Mouse (Mus musculus) thymus, postnatal 0 days (tissue): ENCODE results near the gene Ugt1a7c. TPM values are rescaled to one million over a fixed set of nuclear protein-coding genes. Genes with fewer than 3 reads are reported as not detected.
"Not testable (repeated sequence)": the region's sequence is repeated elsewhere in the genome, so short reads cannot be mapped to it uniquely, and the experiment has no call there.

Source experiments
- DNase-seq: peaks from one replicate; pipeline ENCODE4 v3.0.0-alpha.2; 2015; ENCODE audit warnings: low spot score
- polyA plus RNA-seq: library from polyadenylated mRNA; unstranded; fragments of >200 nt; fragmentation: Nextera tagmentation; extraction: Ambion mirVana; gene quantifications from 2 replicates; pipeline ENCODE4 v1.2.1, GENCODE M21; 2015

Ugt1a7c gene
- polyA plus RNA-seq, 1 experiment from 2014 or later = 2.4 TPM

- not testable (repeated sequence) for DNase-seq
Observed at GRCm38 (mm10) chr1:88112769-88113168, 17.9 kb downstream of the Ugt1a7c start.

GRCm38 (mm10) chr1:88120550-88120949, 25.7 kb downstream of the Ugt1a7c start:
- not testable (repeated sequence) for DNase-seq

GRCm38 (mm10) chr1:88121521-88121920, 26.7 kb downstream of the Ugt1a7c start:
- DNase-seq = not testable (repeated sequence)

- not testable (repeated sequence) for DNase-seq
Observed at GRCm38 (mm10) chr1:88125827-88126360, 31.0 kb downstream of the Ugt1a7c start.

GRCm38 (mm10) chr1:88129091-88129490, 34.2 kb downstream of the Ugt1a7c start:
- DNase-seq = not testable (repeated sequence)

GRCm38 (mm10) chr1:88130223-88130622, 35.4 kb downstream of the Ugt1a7c start:
- DNase-seq = not testable (repeated sequence)

- no peak for DNase-seq
Observed at GRCm38 (mm10) chr1:88133908-88134456, 39.1 kb downstream of the Ugt1a7c start.

GRCm38 (mm10) chr1:88134457-88135011, 39.7 kb downstream of the Ugt1a7c start, which contains the start of gene Ugt1a6a:
Gene Ugt1a6a (plus strand): TSS chr1:88134809.
- DNase-seq = not testable (repeated sequence)

- not testable (repeated sequence) for DNase-seq
Observed at GRCm38 (mm10) chr1:88135229-88135904, 40.5 kb downstream of the Ugt1a7c start.

- DNase-seq = no peak
Observed at GRCm38 (mm10) chr1:88136646-88137045, 41.8 kb downstream of the Ugt1a7c start.

GRCm38 (mm10) chr1:88137264-88137663, 42.4 kb downstream of the Ugt1a7c start:
- no peak for DNase-seq

- DNase-seq = no peak
Observed at GRCm38 (mm10) chr1:88138145-88138544, 43.3 kb downstream of the Ugt1a7c start.

GRCm38 (mm10) chr1:88140492-88140891, 45.6 kb downstream of the Ugt1a7c start:
- DNase-seq = not testable (repeated sequence)

- DNase-seq = peak; percentile 39
Observed at GRCm38 (mm10) chr1:88143966-88144675, 49.3 kb downstream of the Ugt1a7c start.

GRCm38 (mm10) chr1:88145278-88145677, 50.4 kb downstream of the Ugt1a7c start:
- DNase-seq = not testable (repeated sequence)

- not testable (repeated sequence) for DNase-seq
Observed at GRCm38 (mm10) chr1:88150133-88150532, 55.3 kb downstream of the Ugt1a7c start.

GRCm38 (mm10) chr1:88158430-88158829, 63.6 kb downstream of the Ugt1a7c start:
- no peak for DNase-seq

- no peak for DNase-seq
Observed at GRCm38 (mm10) chr1:88165711-88166110, 70.8 kb downstream of the Ugt1a7c start, which contains the start of gene Ugt1a5. Gene Ugt1a5 (plus strand): TSS chr1:88166012.

- not testable (repeated sequence) for DNase-seq
Observed at GRCm38 (mm10) chr1:88172190-88172589, 77.3 kb downstream of the Ugt1a7c start.

GRCm38 (mm10) chr1:88179657-88180056, 84.8 kb downstream of the Ugt1a7c start:
- no peak for DNase-seq

- no peak for DNase-seq
Observed at GRCm38 (mm10) chr1:88186325-88186935, 91.6 kb downstream of the Ugt1a7c start.
